Mouse (Mus musculus) kidney, adult 2 months (tissue): Measurements from ENCODE around the gene Uggt1.

ENCODE experiments used
- CTCF ChIP-seq: fragments of 200-500 bp; conservative IDR thresholded peaks from 2 replicates; pipeline ENCODE4 v1.5.1; 2011; ENCODE audit warnings: low read depth, mild to moderate bottlenecking, control low read depth, low read length, moderate library complexity, mixed read lengths; ENCODE audit not compliant: insufficient read depth, insufficient read length
- POLR2A ChIP-seq: fragments of 200-500 bp; IDR thresholded peaks from one replicate; pipeline ENCODE4 v1.6.1; 2011; ENCODE audit warnings: low read depth, low read length, control low read depth

- TF ChIP-seq POLR2A (no peak), CTCF (no peak)
These were observed 49.0 kb upstream of the Uggt1 start for GRCm38 (mm10) chr1:36293470-36293869.
